Mouse (Mus musculus) embryonic facial prominence, embryonic 12.5 days (tissue): Measurements from ENCODE around the gene Cpeb1. TPM values are rescaled to one million over a fixed set of nuclear protein-coding genes. Genes with fewer than 3 reads are reported as not detected.

ENCODE experiments used
- ATAC-seq: fragments of 200-750 bp; cut with Nextera tagmentation; 2 replicates; pipeline ENCODE4 v1.8.0; 2017; ENCODE audit not compliant: insufficient number of reproducible peaks, insufficient read depth, low FRiP score, low TSS enrichment
- H3K27ac ChIP-seq: fragments of 300-500 bp; sonication (generic); 2 replicates; pipeline ENCODE4 v1.5.1; 2016; ENCODE audit warnings: mild to moderate bottlenecking
- H3K27me3 ChIP-seq: fragments of 300-500 bp; sonication (generic); 2 replicates; pipeline ENCODE4 v1.6.1; 2016; ENCODE audit warnings: mild to moderate bottlenecking, moderate library complexity
- H3K36me3 ChIP-seq: fragments of 300-500 bp; sonication (generic); 2 replicates; pipeline ENCODE4 v1.6.1; 2016; ENCODE audit warnings: mild to moderate bottlenecking
- H3K4me1 ChIP-seq: fragments of 300-500 bp; sonication (generic); 2 replicates; pipeline ENCODE4 v1.6.1; 2016
- H3K4me2 ChIP-seq: fragments of 300-500 bp; sonication (generic); replicated peaks from 2 replicates; pipeline ENCODE4 v1.6.1; 2016; ENCODE audit warnings: mild to moderate bottlenecking, moderate library complexity
- H3K4me3 ChIP-seq: fragments of 300-500 bp; sonication (generic); 2 replicates; pipeline ENCODE4 v1.5.1; 2016; ENCODE audit warnings: mild to moderate bottlenecking
- H3K9ac ChIP-seq: fragments of 300-500 bp; sonication (generic); 2 replicates; pipeline ENCODE4 v1.6.1; 2016; ENCODE audit warnings: mild to moderate bottlenecking, moderate library complexity
- H3K9me3 ChIP-seq: fragments of 300-500 bp; sonication (generic); 2 replicates; pipeline ENCODE4 v1.6.1; 2016; ENCODE audit warnings: mild to moderate bottlenecking, moderate library complexity
- WGBS: fragments of 180-500 bp; shearing (Covaris S2); methylation state at CpG from one replicate; pipeline ENCODE4 v1.1.7; 2016; 5-methylcytosine and 5-hydroxymethylcytosine counted together
- polyA plus RNA-seq: library from polyadenylated mRNA; unstranded; fragments of >200 nt; fragmentation: Nextera tagmentation; extraction: Ambion mirVana; gene quantifications from 2 replicates; pipeline ENCODE4 v1.2.1, GENCODE M21; 2016

Cpeb1 gene
- polyA plus RNA-seq, 1 experiment from 2014 or later, result 3.6 TPM

DNA sequence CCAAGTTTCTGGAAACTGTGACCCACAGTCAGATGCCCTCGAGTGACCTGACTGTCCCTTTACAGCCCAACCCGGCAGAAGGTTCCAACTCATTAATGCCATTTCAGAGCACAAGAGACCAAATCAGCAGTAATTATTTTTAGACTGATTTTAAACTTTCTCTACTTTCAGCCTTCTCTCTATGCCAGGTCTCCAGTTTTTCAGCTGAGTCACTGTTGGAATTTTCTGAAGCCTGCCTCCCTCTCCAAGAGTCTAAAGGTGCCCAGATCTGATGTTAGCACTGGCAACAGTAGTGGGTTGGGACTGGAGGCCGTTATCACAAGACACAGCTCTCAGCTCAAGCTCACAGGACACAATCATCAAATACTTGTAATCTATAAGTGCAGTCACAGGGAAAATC, 87.3 kb downstream of the Cpeb1 start:
- Histone ChIP-seq H3K9me3 (no peaks in the 10 kb centered on the region), H3K4me1 (0 out of 2 replicates have a peak, but pooled peaks cover 6% of the 10 kb centered on the region), H3K27me3 (no peaks in the 10 kb centered on the region), H3K4me3 (no peak overlapping the region), H3K27ac (no peak overlapping the region), H3K9ac (no peak overlapping the region), H3K4me2 (no peak overlapping the region), H3K36me3 (no peaks in the 10 kb centered on the region)
- WGBS, result 73% methylated on average over 3 of the region's 3 CpGs
- ATAC-seq, result no peak

DNA sequence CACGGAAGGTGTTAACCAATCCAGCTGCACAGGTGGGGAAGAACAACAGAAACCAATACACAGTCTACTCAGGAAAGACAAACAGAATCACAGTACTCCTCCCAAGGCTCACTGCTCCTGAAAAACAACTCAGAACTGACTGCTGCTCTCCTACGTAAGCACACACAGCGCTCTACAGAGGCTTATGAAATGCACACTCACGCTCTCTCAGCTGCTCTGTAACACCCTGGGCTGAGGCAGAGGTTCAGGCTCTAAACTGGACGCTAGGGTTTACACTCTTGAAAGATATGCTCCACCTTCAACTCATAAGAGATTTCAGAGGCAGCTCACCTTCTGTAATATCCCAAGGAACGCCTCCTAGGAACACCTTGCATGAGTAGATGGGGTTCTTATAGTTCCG, 98.3 kb downstream of the Cpeb1 start:
- no peaks in the 10 kb centered on the region for H3K9me3 ChIP-seq
- H3K27me3 ChIP-seq, result no peaks in the 10 kb centered on the region
- H3K4me1 ChIP-seq, result no peaks in the 10 kb centered on the region
- 81% methylated on average over 7 of the region's 7 CpGs for WGBS
- no peak overlapping the region for H3K4me2 ChIP-seq
- no peak for ATAC-seq
- H3K27ac ChIP-seq, result no peak overlapping the region
- no peaks in the 10 kb centered on the region for H3K36me3 ChIP-seq
- no peak overlapping the region for H3K9ac ChIP-seq
- H3K4me3 ChIP-seq, result no peak overlapping the region

DNA sequence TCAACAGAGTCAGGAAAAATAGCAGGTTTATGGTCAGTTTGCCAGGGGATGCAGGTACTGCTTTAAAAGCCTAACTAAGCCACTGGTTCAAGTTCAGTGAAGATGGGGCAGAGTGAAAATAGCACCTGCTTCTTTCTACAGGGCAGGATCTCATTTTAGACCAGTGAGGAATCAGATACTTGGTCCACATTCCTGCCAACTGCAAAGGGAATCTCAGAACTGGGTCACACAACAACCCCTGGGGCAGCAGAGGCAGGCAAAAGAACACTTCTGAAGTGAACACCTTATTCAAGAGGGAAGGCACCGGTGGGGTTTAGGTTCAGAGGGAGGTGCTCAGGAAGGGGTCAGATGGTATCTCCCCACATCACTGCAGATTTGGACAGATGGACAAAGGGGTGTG, 98.9 kb downstream of the Cpeb1 start:
- 89% methylated on average over 1 of the region's 1 CpGs for WGBS
- Histone ChIP-seq H3K36me3 (no peaks in the 10 kb centered on the region), H3K4me3 (no peak overlapping the region), H3K9me3 (no peaks in the 10 kb centered on the region), H3K27me3 (no peaks in the 10 kb centered on the region), H3K9ac (no peak overlapping the region), H3K4me2 (no peak overlapping the region), H3K4me1 (no peaks in the 10 kb centered on the region), H3K27ac (no peak overlapping the region)
- ATAC-seq, result no peak

DNA sequence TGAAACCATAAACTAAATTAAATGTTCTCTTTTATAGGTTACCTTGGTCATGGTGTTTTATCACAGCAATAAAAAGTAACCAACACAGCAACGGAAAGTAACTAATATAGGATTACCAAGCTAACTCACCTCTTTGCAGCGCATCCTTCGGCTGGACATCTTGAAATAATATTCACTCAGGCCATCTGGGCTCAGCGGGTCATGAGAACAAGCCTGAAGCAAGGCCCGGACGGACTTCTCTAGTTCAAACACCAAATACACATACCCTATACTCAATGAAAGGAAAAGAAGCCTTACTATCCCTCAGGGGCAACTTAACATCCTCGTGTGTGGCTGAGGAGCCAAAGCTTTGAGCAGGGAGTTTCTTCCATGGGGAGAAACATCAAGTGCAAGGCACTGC, 99.5 kb downstream of the Cpeb1 start:
- no peak for ATAC-seq
- H3K4me2 ChIP-seq, result no peak overlapping the region
- no peaks in the 10 kb centered on the region for H3K27me3 ChIP-seq
- 61% methylated on average over 7 of the region's 7 CpGs for WGBS
- H3K9me3 ChIP-seq, result no peaks in the 10 kb centered on the region
- no peak overlapping the region for H3K4me3 ChIP-seq
- no peaks in the 10 kb centered on the region for H3K4me1 ChIP-seq
- no peak overlapping the region for H3K9ac ChIP-seq
- no peaks in the 10 kb centered on the region for H3K36me3 ChIP-seq
- H3K27ac ChIP-seq, result no peak overlapping the region

DNA sequence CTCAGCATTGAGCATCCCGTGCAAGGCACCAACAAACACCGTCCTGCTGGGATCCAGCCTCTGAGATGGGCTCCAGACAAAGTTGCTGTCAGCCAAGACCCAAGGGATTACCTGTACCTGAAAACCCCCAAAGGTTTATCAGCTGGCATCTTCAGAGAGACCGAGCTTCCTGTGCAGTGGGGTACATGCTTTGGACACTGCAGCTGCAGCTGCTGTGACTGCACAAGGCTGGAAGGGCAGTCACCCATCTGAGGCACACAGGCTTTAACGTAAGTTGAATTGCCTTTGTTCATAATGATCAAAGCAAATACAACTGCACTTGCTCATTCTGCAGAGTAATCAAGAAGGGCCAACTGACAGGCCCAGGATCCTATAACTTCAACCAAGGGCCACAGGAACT, 103.4 kb downstream of the Cpeb1 start:
- no peak overlapping the region for H3K27ac ChIP-seq
- no peak overlapping the region for H3K9ac ChIP-seq
- H3K4me2 ChIP-seq, result no peak overlapping the region
- H3K9me3 ChIP-seq, result no peaks in the 10 kb centered on the region
- H3K27me3 ChIP-seq, result no peaks in the 10 kb centered on the region
- 78% methylated on average over 4 of the region's 4 CpGs for WGBS
- no peaks in the 10 kb centered on the region for H3K4me1 ChIP-seq
- no peaks in the 10 kb centered on the region for H3K36me3 ChIP-seq
- no peak for ATAC-seq
- H3K4me3 ChIP-seq, result no peak overlapping the region

DNA sequence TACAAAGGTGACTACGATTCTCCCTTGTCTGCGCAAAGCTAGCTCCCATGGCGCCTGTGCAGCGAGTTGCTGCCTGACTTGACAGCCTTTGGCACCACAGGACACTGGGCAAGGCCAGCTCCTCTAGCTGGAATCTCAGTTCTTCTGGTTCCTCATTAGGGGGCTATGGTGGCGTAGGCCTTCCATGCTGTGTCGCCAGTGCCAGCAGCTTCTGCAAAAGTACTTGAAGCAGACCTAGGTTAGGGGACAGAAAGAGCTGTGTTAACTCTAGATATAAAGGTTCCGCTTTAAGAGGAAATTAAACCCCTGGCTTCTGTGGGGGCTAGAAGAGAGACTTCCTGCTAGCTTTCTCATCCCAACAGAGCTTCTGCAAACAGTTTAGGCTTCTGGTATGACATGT, 107.1 kb downstream of the Cpeb1 start:
- H3K9ac ChIP-seq, result no peak overlapping the region
- peaks cover 9% of the 10 kb centered on the region for H3K4me1 ChIP-seq
- WGBS, result 71% methylated on average over 7 of the region's 7 CpGs
- no peak overlapping the region for H3K4me2 ChIP-seq
- H3K4me3 ChIP-seq, result no peak overlapping the region
- no peak for ATAC-seq
- no peak overlapping the region for H3K27ac ChIP-seq
- H3K36me3 ChIP-seq, result peaks cover 3% of the 10 kb centered on the region
- no peaks in the 10 kb centered on the region for H3K9me3 ChIP-seq
- H3K27me3 ChIP-seq, result no peaks in the 10 kb centered on the region

DNA sequence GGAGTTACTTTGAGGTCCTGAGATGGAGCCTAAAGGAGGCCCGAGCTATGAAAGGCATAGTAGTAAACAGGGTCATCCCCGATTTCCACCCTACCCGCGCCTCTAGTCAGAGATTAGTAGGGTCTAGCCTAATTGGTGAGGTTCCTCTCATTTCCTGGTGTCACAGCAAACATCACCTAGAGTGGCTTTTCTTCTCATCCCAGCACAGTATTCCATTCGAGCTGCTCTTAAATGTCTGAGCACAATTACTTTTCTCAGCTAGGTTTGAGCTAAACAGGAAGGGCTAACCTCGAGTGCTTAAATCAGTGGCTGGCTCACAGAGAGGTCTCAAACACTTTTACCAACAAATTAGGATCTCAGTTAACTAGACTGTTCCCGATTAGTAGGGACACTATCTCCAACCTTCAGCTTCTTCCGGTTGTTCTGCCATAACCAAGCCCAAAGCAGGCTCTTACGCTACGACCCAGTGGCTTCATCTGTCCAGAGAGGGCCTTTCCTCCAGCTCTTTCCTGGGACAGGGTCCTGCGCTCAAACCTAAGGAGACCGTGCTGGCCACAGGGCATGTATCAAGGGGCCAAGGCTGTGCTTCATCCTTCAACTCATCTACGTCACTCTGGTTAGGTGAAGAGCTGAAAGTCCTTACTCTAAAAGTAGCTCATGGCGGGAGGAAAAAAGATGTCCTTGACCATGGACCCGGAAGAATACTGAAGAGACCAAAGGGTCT, 109.7 kb downstream of the Cpeb1 start:
- peak overlapping the region; percentile 99 for H3K4me3 ChIP-seq
- H3K9me3 ChIP-seq, result no peaks in the 10 kb centered on the region
- H3K4me1 ChIP-seq, result peaks cover 17% of the 10 kb centered on the region
- peak overlapping the region; percentile 59 for H3K9ac ChIP-seq
- H3K27ac ChIP-seq, result no peak overlapping the region
- ATAC-seq, result no peak
- peaks cover 29% of the 10 kb centered on the region for H3K36me3 ChIP-seq
- WGBS, result 62% methylated on average over 15 of the region's 15 CpGs
- peak overlapping the region; percentile 50 for H3K4me2 ChIP-seq
- no peaks in the 10 kb centered on the region for H3K27me3 ChIP-seq

DNA sequence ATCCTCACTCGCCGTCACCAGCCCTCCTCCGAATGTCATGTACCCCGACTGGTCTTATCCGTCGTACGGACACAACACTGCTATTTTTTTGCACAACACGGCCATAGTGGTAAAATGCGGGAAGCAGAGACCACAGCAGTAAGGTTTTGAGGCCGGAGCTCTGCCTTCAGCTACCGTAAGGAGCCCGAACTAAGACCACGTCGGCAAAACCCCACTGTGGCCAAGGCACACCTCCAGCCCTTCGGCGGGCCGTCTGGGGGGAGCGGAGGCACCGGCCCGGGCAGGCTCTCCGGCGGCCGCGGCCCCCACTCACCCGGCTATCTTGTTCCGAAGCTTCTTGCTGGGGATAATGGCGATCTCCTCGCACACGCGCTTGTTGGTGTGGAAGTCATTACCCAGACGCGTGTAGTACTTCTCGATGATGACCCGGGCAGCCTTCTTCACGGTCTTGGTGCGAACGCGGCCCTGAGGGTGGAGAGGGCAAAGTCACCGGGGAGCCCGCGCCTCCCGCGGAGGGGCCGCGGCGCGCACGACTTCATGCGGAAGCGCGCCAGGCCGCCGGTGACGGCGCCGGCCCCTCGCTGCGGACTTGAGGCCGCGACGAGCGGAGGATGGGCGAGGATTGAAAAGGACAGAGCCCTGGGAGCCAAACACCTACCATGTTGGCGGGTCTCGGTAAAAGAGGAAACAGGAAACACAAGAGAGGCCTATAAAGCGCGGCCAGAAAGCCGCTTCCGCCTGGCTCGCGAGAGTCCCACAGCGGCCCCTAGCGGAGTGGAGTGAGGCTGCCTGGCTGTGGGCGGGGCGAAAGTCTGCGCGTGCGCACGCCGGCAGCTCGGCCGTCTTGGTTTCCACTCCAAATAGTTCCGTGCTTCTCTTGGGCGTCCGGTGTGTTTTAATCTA, 110.5 kb downstream of the Cpeb1 start, which contains the start of gene Rps17:
Gene Rps17 (minus strand): TSS at position 711 of the 903 bp plus-strand sequence.
- H3K27me3 ChIP-seq, result no peaks in the 10 kb centered on the region
- H3K4me3 ChIP-seq, result peak within 1 kb of the TSS; percentile 99
- peaks cover 37% of the 10 kb centered on the region for H3K36me3 ChIP-seq
- peak within 1 kb of the TSS; percentile 100 for H3K9ac ChIP-seq
- under 1% methylated on average over 85 of the region's 85 CpGs for WGBS
- H3K27ac ChIP-seq, result peak within 1 kb of the TSS; percentile 92
- peaks cover 17% of the 10 kb centered on the region for H3K4me1 ChIP-seq
- peak; percentile 81 for ATAC-seq
- peak within 1 kb of the TSS; percentile 97 for H3K4me2 ChIP-seq
- H3K9me3 ChIP-seq, result no peaks in the 10 kb centered on the region

DNA sequence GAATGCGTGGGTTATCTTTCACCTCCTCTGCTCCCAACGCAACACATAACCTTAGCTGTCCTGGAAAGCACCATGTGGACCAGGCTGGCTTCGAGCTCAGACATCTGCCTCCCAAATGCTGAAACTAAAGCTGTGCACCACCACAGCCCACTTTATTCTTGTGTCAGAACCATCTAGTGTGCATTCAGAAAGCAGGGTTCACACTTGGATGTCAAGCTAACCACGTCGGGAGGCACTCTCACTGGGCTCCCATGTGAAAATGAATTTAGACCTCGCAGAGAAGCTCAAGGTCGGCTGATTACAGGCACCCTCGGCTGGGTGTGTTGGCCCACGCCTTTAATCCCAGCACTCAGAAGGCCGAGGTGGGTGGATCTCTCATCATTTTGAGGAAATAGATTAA, 111.4 kb downstream of the Cpeb1 start:
- Histone ChIP-seq H3K27me3 (no peaks in the 10 kb centered on the region), H3K9ac (peak overlapping the region; percentile 100), H3K4me2 (peak overlapping the region; percentile 97), H3K4me1 (peaks cover 17% of the 10 kb centered on the region), H3K36me3 (peaks cover 47% of the 10 kb centered on the region), H3K27ac (no peak overlapping the region), H3K9me3 (no peaks in the 10 kb centered on the region), H3K4me3 (peak overlapping the region; percentile 99)
- WGBS, result 13% methylated on average over 10 of the region's 10 CpGs
- ATAC-seq, result no peak

DNA sequence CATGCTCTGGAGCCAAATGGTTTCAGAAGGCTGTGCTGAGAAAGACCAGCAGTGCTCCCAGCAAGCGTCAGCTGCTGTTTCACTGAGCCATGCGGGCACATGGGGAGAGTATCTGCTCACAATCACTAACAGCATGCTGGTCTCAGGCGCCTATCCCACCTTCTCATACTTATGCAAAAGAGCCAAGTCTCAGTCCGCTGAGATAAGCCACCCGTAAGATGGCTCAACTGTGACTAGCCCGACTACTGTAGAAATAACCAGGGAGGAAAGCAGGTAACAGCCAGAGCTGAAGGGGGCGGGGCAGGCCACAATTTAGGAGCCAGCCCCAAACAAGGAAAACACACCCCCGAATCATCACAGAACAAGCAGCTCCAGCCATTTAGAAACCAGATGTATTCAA, 111.9 kb downstream of the Cpeb1 start:
- H3K27ac ChIP-seq, result no peak overlapping the region

DNA sequence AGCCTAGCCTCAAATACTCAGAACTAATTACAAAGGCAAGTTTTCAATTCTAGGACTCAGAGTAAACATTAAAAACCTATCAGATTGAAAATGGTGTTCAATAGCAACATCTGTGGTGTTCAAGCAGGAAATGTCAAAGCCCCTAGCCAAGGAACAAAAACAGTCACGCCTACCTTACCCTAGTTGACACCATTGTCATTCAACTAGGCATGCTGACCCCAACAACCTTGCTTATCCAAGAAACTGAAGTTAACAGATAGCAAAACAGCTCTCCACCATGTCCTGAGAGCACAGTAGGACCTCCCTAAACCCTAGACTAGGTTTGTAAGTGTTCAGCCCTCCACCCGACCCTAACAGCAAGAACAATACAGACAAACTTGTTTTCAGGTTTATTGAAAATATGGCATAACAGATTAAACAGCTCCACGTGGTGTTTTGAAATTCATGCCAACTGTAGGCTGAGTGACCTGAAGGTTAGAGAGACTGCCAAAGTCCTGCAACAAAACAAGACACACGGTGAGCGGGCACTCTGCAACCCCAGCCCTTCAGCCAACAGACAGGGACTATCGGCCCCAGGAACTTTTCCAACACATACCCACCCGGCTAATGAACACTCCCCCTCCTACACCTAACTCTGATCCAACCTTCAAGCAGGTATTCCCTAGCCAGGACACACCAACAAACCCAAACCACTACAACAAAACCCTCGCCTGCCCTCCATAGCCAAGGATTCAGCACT, 112.7 kb downstream of the Cpeb1 start:
- Histone ChIP-seq H3K9me3 (no peaks in the 10 kb centered on the region), H3K36me3 (peaks cover 60% of the 10 kb centered on the region), H3K27me3 (no peaks in the 10 kb centered on the region), H3K4me1 (peaks cover 17% of the 10 kb centered on the region), H3K27ac (no peak overlapping the region), H3K4me3 (peak overlapping the region; percentile 99), H3K9ac (0 out of 2 replicates have a peak overlapping the region, but pooled peaks have one; percentile 100), H3K4me2 (peak overlapping the region; percentile 97)
- no peak for ATAC-seq
- 64% methylated on average over 8 of the region's 8 CpGs for WGBS

More for the DNA sequence above, 111.9 kb downstream of the Cpeb1 start:
- peak overlapping the region; percentile 100 for H3K9ac ChIP-seq
- H3K27me3 ChIP-seq, result no peaks in the 10 kb centered on the region
- H3K4me2 ChIP-seq, result peak overlapping the region; percentile 97
- H3K9me3 ChIP-seq, result no peaks in the 10 kb centered on the region
- H3K36me3 ChIP-seq, result peaks cover 52% of the 10 kb centered on the region
- peaks cover 17% of the 10 kb centered on the region for H3K4me1 ChIP-seq
- ATAC-seq, result no peak
- H3K4me3 ChIP-seq, result peak overlapping the region; percentile 99
- 42% methylated on average over 8 of the region's 8 CpGs for WGBS
